Mouse (Mus musculus): ENCODE data around the gene Pitpnm2.

DNA sequence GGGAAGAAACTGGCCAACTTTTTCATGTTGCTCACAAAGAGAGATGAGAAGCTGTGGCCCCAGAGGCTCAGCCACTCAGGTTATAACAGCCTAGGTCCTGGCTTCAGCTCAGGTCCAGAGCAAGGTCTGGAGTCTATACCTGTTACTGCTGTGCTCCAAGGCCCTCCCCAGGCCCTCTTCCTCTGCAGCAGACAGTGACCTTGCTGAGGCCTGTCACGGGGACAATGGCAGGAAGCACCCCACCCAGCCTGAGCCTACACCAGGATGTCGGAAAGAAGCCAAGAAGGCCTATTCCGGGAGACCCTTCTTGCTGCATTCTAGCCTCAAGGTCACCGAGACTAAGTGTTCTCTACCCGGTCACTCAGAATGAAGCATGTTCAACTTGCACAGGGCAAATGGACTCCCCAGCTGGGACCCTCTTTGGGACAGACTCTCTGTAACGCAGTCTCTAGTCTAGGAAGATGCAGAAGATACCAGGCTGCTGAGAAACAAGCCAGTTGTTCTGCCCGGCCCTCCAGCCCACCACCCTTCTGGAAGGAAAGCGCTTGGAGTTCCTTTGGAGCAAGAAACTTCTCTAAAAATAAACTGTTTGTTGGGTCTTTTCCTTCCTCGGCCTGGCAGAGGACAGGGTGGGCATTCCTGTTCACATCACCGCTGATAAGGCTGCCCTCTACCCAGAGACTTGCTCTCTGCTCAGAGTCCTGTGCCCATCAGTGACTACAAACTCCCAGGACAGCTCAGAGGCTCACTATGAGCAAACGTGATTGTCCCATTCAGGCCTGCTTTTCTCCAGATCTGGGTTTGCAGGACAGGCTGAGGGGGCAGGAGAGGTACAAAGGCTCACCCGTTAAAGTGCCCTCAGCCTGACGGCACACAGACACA, 35.7 kb downstream of the Pitpnm2 start:
- TF ChIP-seq CTCF (IDR thresholded peaks at IDR 0.05; ENCODE audit: low read depth, low read length) = no peak
- no peak for TF ChIP-seq TAL1 (conservative IDR thresholded peaks at IDR 0.05; ENCODE audit: low read depth, low read length)
- TF ChIP-seq GATA2 (IDR thresholded peaks at IDR 0.05; ENCODE audit: borderline replicate concordance, low read depth, low read length) = no peak

Data from G1E (cell line).